Mouse (Mus musculus) kidney, postnatal 0 days (tissue): ENCODE measurements at regions not wholly inside any gene's neighbourhood (a gene's known extent, or its start where the extent isn't known, plus 50 kb on each side); places are given as distances from the start of the nearest gene placed in this dataset.
A peak's percentile ranks its signal among the peaks of the same experiment; 100 is the strongest.

Source experiments
- ATAC-seq: fragments of 200-750 bp; cut with Nextera tagmentation; replicated peaks from 2 replicates; pipeline ENCODE4 v1.8.0; 2017; ENCODE audit warnings: low read depth, moderate number of reproducible peaks, moderate TSS enrichment, moderate library complexity; ENCODE audit not compliant: low FRiP score
- DNase-seq: peaks from one replicate; pipeline ENCODE4 v3.0.0-alpha.2; 2016; ENCODE audit warnings: low spot score
- H3K27ac ChIP-seq: fragments of 300-500 bp; sonication (generic); 2 replicates; pipeline ENCODE4 v1.5.1; 2014; ENCODE audit warnings: mild to moderate bottlenecking
- H3K27me3 ChIP-seq: fragments of 300-500 bp; sonication (generic); 2 replicates; pipeline ENCODE4 v1.6.1; 2014; ENCODE audit warnings: low read length, mixed read lengths; ENCODE audit not compliant: insufficient read depth
- H3K36me3 ChIP-seq: fragments of 300-500 bp; sonication (generic); 2 replicates; pipeline ENCODE4 v1.6.1; 2014; ENCODE audit warnings: low read length, mixed read lengths; ENCODE audit not compliant: insufficient read depth
- H3K4me1 ChIP-seq: fragments of 300-500 bp; sonication (generic); replicated peaks from 2 replicates; pipeline ENCODE4 v1.6.1; 2014; ENCODE audit warnings: antibody characterized with exemption, low read length, mixed read lengths; ENCODE audit not compliant: insufficient read depth
- H3K4me2 ChIP-seq: fragments of 300-500 bp; sonication (generic); 2 replicates; pipeline ENCODE4 v1.6.1; 2014; ENCODE audit warnings: mild to moderate bottlenecking, low read length, moderate library complexity, mixed read lengths
- H3K4me3 ChIP-seq: fragments of 300-500 bp; sonication (generic); replicated peaks from 2 replicates; pipeline ENCODE4 v1.5.1; 2014; ENCODE audit warnings: low read depth, low read length
- H3K9ac ChIP-seq: fragments of 300-500 bp; sonication (generic); 2 replicates; pipeline ENCODE4 v1.6.1; 2014; ENCODE audit warnings: low read depth, low read length
- H3K9me3 ChIP-seq: fragments of 300-500 bp; sonication (generic); replicated peaks from 2 replicates; pipeline ENCODE4 v1.6.1; 2016; ENCODE audit warnings: low read length, inconsistent platforms, mixed read lengths
- CTCF ChIP-seq: IDR thresholded peaks from 2 replicates; pipeline ENCODE4 v1.5.1; 2016; ENCODE audit warnings: antibody characterized with exemption, low read depth, mild to moderate bottlenecking, moderate library complexity
- WGBS: fragments of 180-500 bp; shearing (Covaris S2); extraction: QIAGEN DNeasy Blood & Tissue Kit; methylation state at CpG from one replicate; pipeline ENCODE4 v1.1.7; 2014; 5-methylcytosine and 5-hydroxymethylcytosine counted together

DNA sequence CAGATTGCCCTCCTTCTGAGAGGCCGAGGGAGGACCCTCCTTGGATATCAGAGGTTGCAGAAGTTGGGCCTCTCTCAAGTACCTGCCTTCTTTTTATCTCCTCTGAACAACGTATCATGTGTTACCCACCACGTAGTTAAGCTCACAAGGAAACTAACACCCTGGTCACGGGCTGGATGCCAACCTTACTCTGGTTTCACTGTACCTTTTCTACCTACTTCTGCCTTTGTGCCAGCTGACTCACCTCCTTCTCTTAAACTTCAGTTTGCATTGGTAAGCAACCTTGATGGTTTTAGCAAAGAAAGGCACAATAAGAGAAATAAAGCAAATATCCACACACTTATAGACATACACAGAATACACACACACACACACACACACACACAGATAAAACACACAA lies 111.7 kb upstream of the Mtpn start:
- DNase-seq (no peak), ATAC-seq (no peak)
- WGBS = 35% methylated on average over 4 of the region's 4 CpGs
- Histone ChIP-seq H3K4me2 (no peak overlapping the region), H3K9me3 (no peaks in the 10 kb centered on the region), H3K4me1 (no peaks in the 10 kb centered on the region), H3K27me3 (no peaks in the 10 kb centered on the region), H3K36me3 (no peaks in the 10 kb centered on the region), H3K27ac (no peak overlapping the region), H3K4me3 (no peak overlapping the region), H3K9ac (no peak overlapping the region)
- TF ChIP-seq CTCF = no peak

GRCm38 (mm10) chr6:35645210-35645609 lies 105.5 kb upstream of the Mtpn start:
- DNase-seq (no peak), ATAC-seq (no peak)
- Histone ChIP-seq H3K4me3 (no peak overlapping the region), H3K27me3 (no peaks in the 10 kb centered on the region), H3K36me3 (no peaks in the 10 kb centered on the region), H3K4me1 (no peaks in the 10 kb centered on the region), H3K4me2 (no peak overlapping the region), H3K9ac (no peak overlapping the region), H3K9me3 (no peaks in the 10 kb centered on the region), H3K27ac (no peak overlapping the region)
- no peak for TF ChIP-seq CTCF
- 90% methylated on average over 7 of the region's 7 CpGs for WGBS

DNA sequence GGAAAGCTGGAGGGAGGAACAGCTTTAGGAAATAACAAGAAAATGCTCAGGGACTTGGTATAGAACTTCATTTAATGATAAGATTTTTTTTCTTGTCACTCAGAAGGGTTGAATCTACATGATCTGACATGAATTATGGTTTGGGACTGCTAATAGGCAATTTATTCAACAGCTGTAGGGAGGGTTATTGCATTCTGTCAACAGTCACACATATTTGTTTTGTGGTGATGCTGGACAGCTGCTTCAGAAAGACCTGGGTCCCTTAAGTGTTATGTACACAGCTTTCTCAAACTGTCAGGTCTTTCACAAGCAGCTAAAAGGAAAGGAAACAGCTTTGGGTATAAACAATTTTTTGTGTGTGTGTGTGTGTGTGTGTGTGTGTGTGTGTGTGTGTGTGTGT lies 101.0 kb upstream of the Mtpn start:
- H3K27ac ChIP-seq = no peak overlapping the region
- TF ChIP-seq CTCF = no peak
- no peak overlapping the region for H3K4me3 ChIP-seq
- H3K9ac ChIP-seq = no peak overlapping the region
- ATAC-seq (no peak), DNase-seq (peak; percentile 64)
- H3K4me2 ChIP-seq = no peak overlapping the region
- H3K9me3 ChIP-seq = no peaks in the 10 kb centered on the region
- no peaks in the 10 kb centered on the region for H3K36me3 ChIP-seq
- no peaks in the 10 kb centered on the region for H3K4me1 ChIP-seq
- no peaks in the 10 kb centered on the region for H3K27me3 ChIP-seq

GRCm38 (mm10) chr6:35608336-35608735 lies 68.6 kb upstream of the Mtpn start:
- H3K9ac ChIP-seq = no peak overlapping the region
- no peaks in the 10 kb centered on the region for H3K9me3 ChIP-seq
- H3K36me3 ChIP-seq = no peaks in the 10 kb centered on the region
- H3K4me2 ChIP-seq = no peak overlapping the region
- no peak for ATAC-seq
- H3K4me3 ChIP-seq = no peak overlapping the region
- no peaks in the 10 kb centered on the region for H3K4me1 ChIP-seq
- TF ChIP-seq CTCF = no peak
- WGBS = 39% methylated on average over 2 of the region's 2 CpGs
- H3K27me3 ChIP-seq = no peaks in the 10 kb centered on the region
- no peak overlapping the region for H3K27ac ChIP-seq
- DNase-seq = no peak

DNA sequence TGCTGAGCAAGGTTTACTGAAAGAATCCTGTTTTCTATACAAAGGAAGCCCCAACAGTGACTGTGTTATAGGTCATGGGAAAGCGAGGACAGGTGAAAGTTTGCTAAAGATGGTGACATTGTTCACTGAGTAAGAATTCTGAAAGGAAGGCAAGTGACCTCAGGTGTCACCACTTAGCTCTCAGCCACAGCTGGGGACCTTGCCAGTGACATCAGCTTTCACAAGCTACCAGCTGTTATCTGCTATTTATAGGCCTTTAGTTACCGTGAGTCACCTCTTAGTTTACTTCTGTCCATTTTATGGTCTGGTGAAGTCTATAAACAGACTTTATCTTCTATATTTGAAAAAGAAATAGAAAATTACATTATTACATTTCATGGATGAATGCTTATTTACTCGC lies 65.4 kb upstream of the Mtpn start:
- no peaks in the 10 kb centered on the region for H3K9me3 ChIP-seq
- TF ChIP-seq CTCF = no peak
- no peak overlapping the region for H3K4me2 ChIP-seq
- WGBS = 66% methylated on average over 3 of the region's 3 CpGs
- ATAC-seq (no peak), DNase-seq (no peak)
- no peak overlapping the region for H3K27ac ChIP-seq
- no peak overlapping the region for H3K9ac ChIP-seq
- no peaks in the 10 kb centered on the region for H3K4me1 ChIP-seq
- H3K27me3 ChIP-seq = no peaks in the 10 kb centered on the region
- H3K36me3 ChIP-seq = no peaks in the 10 kb centered on the region
- no peak overlapping the region for H3K4me3 ChIP-seq

GRCm38 (mm10) chr6:35601373-35601772 lies 61.7 kb upstream of the Mtpn start:
- no peak for ATAC-seq
- no peaks in the 10 kb centered on the region for H3K27me3 ChIP-seq
- no peak overlapping the region for H3K9ac ChIP-seq
- no peak overlapping the region for H3K4me3 ChIP-seq
- H3K36me3 ChIP-seq = no peaks in the 10 kb centered on the region
- DNase-seq = peak; percentile 36
- H3K27ac ChIP-seq = no peak overlapping the region
- no peaks in the 10 kb centered on the region for H3K9me3 ChIP-seq
- no peaks in the 10 kb centered on the region for H3K4me1 ChIP-seq
- no peak for TF ChIP-seq CTCF
- no peak overlapping the region for H3K4me2 ChIP-seq
- WGBS = 14% methylated on average over 1 of the region's 1 CpGs

DNA sequence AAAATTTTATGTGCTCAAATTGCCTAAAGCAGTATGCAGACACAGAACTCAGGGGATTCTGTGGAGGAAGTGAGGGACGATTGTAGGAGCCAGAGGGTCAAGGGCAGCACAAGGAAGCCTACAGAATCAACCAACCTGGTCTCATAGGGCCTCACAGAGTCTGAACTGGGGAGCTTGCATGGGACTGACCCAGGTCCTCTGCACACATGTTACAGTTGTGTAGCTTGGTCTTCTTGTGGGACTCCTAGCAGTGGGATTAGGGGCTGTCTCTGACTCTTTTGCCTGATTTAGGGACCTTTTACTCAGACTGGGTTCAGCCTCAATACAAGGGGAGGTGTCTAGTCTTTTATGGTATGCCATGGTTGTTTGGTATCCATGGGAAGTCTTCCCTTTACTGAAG lies 60.2 kb upstream of the Mtpn start:
- Histone ChIP-seq H3K27me3 (no peaks in the 10 kb centered on the region), H3K9ac (no peak overlapping the region), H3K36me3 (no peaks in the 10 kb centered on the region), H3K4me1 (no peaks in the 10 kb centered on the region), H3K4me2 (no peak overlapping the region), H3K9me3 (no peaks in the 10 kb centered on the region), H3K4me3 (no peak overlapping the region), H3K27ac (no peak overlapping the region)
- no peak for TF ChIP-seq CTCF
- WGBS = 47% methylated on average over 1 of the region's 1 CpGs
- ATAC-seq (no peak), DNase-seq (no peak)
